Mouse (Mus musculus) bone marrow macrophage, adult 2 months (primary cell): Measurements from ENCODE around the gene Scn2b. TPM values are rescaled to one million over a fixed set of nuclear protein-coding genes. Genes with fewer than 3 reads are reported as not detected.

ENCODE experiments used
- H3K27ac ChIP-seq: 2 replicates; pipeline ENCODE4 v1.5.1; 2012; ENCODE audit warnings: low read depth, low read length; ENCODE audit not compliant: insufficient read depth
- H3K4me1 ChIP-seq: 2 replicates; pipeline ENCODE4 v1.6.1; 2012; ENCODE audit warnings: low read length; ENCODE audit not compliant: control insufficient read depth, insufficient read depth
- H3K4me3 ChIP-seq: 2 replicates; pipeline ENCODE4 v1.5.1; 2012; ENCODE audit warnings: mild to moderate bottlenecking, low read length, moderate library complexity; ENCODE audit not compliant: insufficient read depth
- CTCF ChIP-seq: IDR thresholded peaks from 2 replicates; pipeline ENCODE4 v1.5.1; 2012; ENCODE audit warnings: low read depth, mild to moderate bottlenecking, low read length, moderate library complexity
- POLR2A ChIP-seq: IDR thresholded peaks from 2 replicates; pipeline ENCODE4 v1.6.1; 2012; ENCODE audit warnings: mild to moderate bottlenecking, low read depth, low read length, borderline replicate concordance
- polyA plus RNA-seq: library from polyadenylated mRNA; stranded (reverse); fragments of >200 nt; gene quantifications from 2 replicates; pipeline ENCODE4 v1.2.4, GENCODE M21; 2012; ENCODE audit not compliant: missing spikeins, insufficient read depth, insufficient read length

The Scn2b gene
- polyA plus RNA-seq, 1 experiment: 0.23 TPM

- no peak overlapping the region for H3K4me3 ChIP-seq
Observed at GRCm38 (mm10) chr9:45119316-45119953, 1.9 kb downstream of the Scn2b start.

GRCm38 (mm10) chr9:45119954-45120530 is 2.5 kb downstream of the Scn2b start:
- TF ChIP-seq POLR2A (no peak), CTCF (no peak)
- Histone ChIP-seq H3K4me1 (peaks cover 6% of the 10 kb centered on the region; the same call in 1 of the 2 replicates), H3K27ac (no peak overlapping the region), H3K4me3 (no peak overlapping the region)

More at GRCm38 (mm10) chr9:45119316-45119953, 1.9 kb downstream of the Scn2b start:
- Histone ChIP-seq H3K27ac (no peak overlapping the region), H3K4me1 (peaks cover 6% of the 10 kb centered on the region; the same call in 1 of the 2 replicates)
- TF ChIP-seq POLR2A: no peak
- TF ChIP-seq CTCF: no peak

GRCm38 (mm10) chr9:45120567-45120966 is 3.0 kb downstream of the Scn2b start:
- TF ChIP-seq CTCF: no peak
- TF ChIP-seq POLR2A: no peak
- no peak overlapping the region for H3K4me3 ChIP-seq
- peaks cover 6% of the 10 kb centered on the region; the same call in 1 of the 2 replicates for H3K4me1 ChIP-seq
- no peak overlapping the region for H3K27ac ChIP-seq

GRCm38 (mm10) chr9:45121001-45121400 is 3.4 kb downstream of the Scn2b start:
- TF ChIP-seq CTCF (no peak), POLR2A (no peak)
- H3K4me3 ChIP-seq: no peak overlapping the region
- peaks cover 6% of the 10 kb centered on the region; the same call in 1 of the 2 replicates for H3K4me1 ChIP-seq
- H3K27ac ChIP-seq: no peak overlapping the region

- no peak overlapping the region for H3K4me3 ChIP-seq
Observed at GRCm38 (mm10) chr9:45121769-45122168, 4.2 kb downstream of the Scn2b start.

GRCm38 (mm10) chr9:45122209-45122761 is 4.7 kb downstream of the Scn2b start:
- no peak overlapping the region for H3K4me3 ChIP-seq
- H3K27ac ChIP-seq: no peak overlapping the region

More at GRCm38 (mm10) chr9:45121769-45122168, 4.2 kb downstream of the Scn2b start:
- Histone ChIP-seq H3K4me1 (peaks cover 6% of the 10 kb centered on the region; the same call in 1 of the 2 replicates), H3K27ac (no peak overlapping the region)
- no peak for TF ChIP-seq POLR2A
- peak; percentile 78 for TF ChIP-seq CTCF

GRCm38 (mm10) chr9:45125211-45125610 is 7.6 kb downstream of the Scn2b start:
- H3K4me3 ChIP-seq: no peak overlapping the region
- TF ChIP-seq POLR2A (no peak), CTCF (no peak)
- H3K27ac ChIP-seq: no peak overlapping the region
- H3K4me1 ChIP-seq: 0 out of 2 replicates have a peak, but pooled peaks cover 3% of the 10 kb centered on the region

More at GRCm38 (mm10) chr9:45122209-45122761, 4.7 kb downstream of the Scn2b start:
- no peak for TF ChIP-seq CTCF
- TF ChIP-seq POLR2A: no peak
- 0 out of 2 replicates have a peak, but pooled peaks cover 3% of the 10 kb centered on the region for H3K4me1 ChIP-seq

GRCm38 (mm10) chr9:45126941-45127340 is 9.4 kb downstream of the Scn2b start:
- no peak for TF ChIP-seq CTCF
- no peak for TF ChIP-seq POLR2A
- H3K27ac ChIP-seq: no peak overlapping the region
- H3K4me1 ChIP-seq: 0 out of 2 replicates have a peak, but pooled peaks cover 2% of the 10 kb centered on the region
- H3K4me3 ChIP-seq: no peak overlapping the region

- Histone ChIP-seq H3K4me3 (no peak overlapping the region), H3K4me1 (no peaks in the 10 kb centered on the region), H3K27ac (no peak overlapping the region)
- no peak for TF ChIP-seq POLR2A
- TF ChIP-seq CTCF: no peak
Observed at GRCm38 (mm10) chr9:45130119-45130518, 12.5 kb downstream of the Scn2b start.
